Mouse (Mus musculus): ENCODE measurements around the gene Zdhhc14.

- TF ChIP-seq CTCF (conservative IDR thresholded peaks at IDR 0.05; ENCODE audit: low read length) (no peak), POU5F1 (IDR thresholded peaks at IDR 0.05; ENCODE audit: borderline replicate concordance, low read length) (no peak), NANOG (IDR thresholded peaks at IDR 0.05; ENCODE audit: borderline replicate concordance, low read length) (no peak)
Measured at GRCm38 (mm10) chr17:5598999-5599398, 106.6 kb downstream of the Zdhhc14 start.

All from E14TG2a.4 (cell line).